12 mouse cellular contexts compared by ENCODE assay signal in the genomic region with DNA sequence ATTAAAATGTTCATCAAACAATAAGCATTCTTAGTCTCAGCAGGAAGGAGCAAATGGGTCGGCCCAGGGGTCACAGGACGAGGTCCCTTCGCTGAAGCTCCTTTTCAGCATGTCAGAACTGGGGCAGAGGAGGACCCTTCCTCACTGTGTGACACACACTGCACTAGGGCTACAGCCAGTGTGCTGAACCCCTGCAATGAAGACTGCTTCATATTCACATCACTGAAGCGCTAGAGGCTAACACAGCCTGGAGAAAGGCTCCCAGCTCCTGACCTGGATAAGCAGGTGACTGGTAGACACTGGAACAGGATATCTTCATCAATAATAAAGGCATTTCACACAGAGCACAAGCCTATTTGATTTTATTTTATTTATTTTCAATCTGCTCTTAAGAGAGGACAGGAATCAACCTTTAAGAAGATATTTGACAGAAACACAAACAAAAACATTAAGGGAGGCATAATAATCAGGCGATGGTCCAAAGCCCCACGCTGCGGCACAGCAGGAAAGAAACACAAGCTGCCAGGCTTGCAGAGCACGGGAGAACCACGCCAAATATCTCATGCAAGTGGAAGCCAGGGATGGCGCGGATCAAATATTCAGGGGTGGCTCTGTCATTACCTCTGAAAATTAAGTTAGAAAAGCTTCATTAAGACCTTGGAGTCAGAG.
DNase-seq lines count a peak whose midpoint lies in the region; ATAC-seq lines count a peak whose summit lies in the region.
"Had no signal": no experiment of that assay in that cellular context is flagged by ENCODE, and none has a peak within 500 bp of the region (broad histone marks: within the 10 kb centered on the region; RNA-seq: fewer than 3 reads in every experiment).

No protein-coding gene starts in this region.

- no peak overlapping the region for H3K9ac ChIP-seq in hindbrain, embryonic 12.5 days
- H3K9ac ChIP-seq in forebrain, embryonic 15.5 days (replicated peaks), result peak overlapping the region; percentile 25; the same call in 1 of the 2 replicates
- H3K9ac ChIP-seq: embryonic facial prominence, embryonic 13.5 days; kidney, embryonic 15.5 days; liver, embryonic 15.5 days had no signal

- no peaks in the 10 kb centered on the region for H3K27me3 ChIP-seq in hindbrain, embryonic 12.5 days
- H3K27me3 ChIP-seq in hindbrain, embryonic 10.5 days (ENCODE audit: insufficient read depth, poor library complexity, severe bottlenecking), result no peaks in the 10 kb centered on the region
- no peaks in the 10 kb centered on the region for H3K27me3 ChIP-seq in forebrain, embryonic 15.5 days
- H3K27me3 ChIP-seq: embryonic facial prominence, embryonic 13.5 days; kidney, embryonic 15.5 days; liver, embryonic 15.5 days had no signal

- 39% methylated on average over 11 of the region's 11 CpGs for WGBS in hindbrain, embryonic 12.5 days
- WGBS in hindbrain, embryonic 10.5 days, result 46% methylated on average over 11 of the region's 11 CpGs
- WGBS in forebrain, embryonic 15.5 days, result 24% methylated on average over 11 of the region's 11 CpGs

- H3K4me1 ChIP-seq in hindbrain, embryonic 12.5 days, result peaks cover 11% of the 10 kb centered on the region
- peaks cover 13% of the 10 kb centered on the region for H3K4me1 ChIP-seq in hindbrain, embryonic 10.5 days (replicated peaks)
- H3K4me1 ChIP-seq in forebrain, embryonic 15.5 days, result peaks cover 11% of the 10 kb centered on the region
- H3K4me1 ChIP-seq: kidney, embryonic 15.5 days; liver, embryonic 15.5 days had no signal

- DNase-seq in hindbrain, embryonic 10.5 days (ENCODE audit: low spot score), result no peak
- peak; percentile 67 for DNase-seq in cerebellum, adult 11-12 months
- peak; percentile 19 to 47 for DNase-seq in layer of hippocampus, postnatal 36 days
- DNase-seq in urinary bladder, postnatal 10 days (ENCODE audit: low spot score), result no peak
- DNase-seq in lung, postnatal 25 days (ENCODE audit: low spot score), result no peak
- no peak for DNase-seq in thymus, postnatal 36 days

- no peaks in the 10 kb centered on the region for H3K9me3 ChIP-seq in hindbrain, embryonic 12.5 days (replicated peaks)
- no peaks in the 10 kb centered on the region for H3K9me3 ChIP-seq in hindbrain, embryonic 10.5 days
- H3K9me3 ChIP-seq in forebrain, embryonic 15.5 days, result no peaks in the 10 kb centered on the region
- H3K9me3 ChIP-seq: embryonic facial prominence, embryonic 13.5 days; heart, embryonic 10.5 days; kidney, embryonic 15.5 days; liver, embryonic 15.5 days had no signal

- H3K4me2 ChIP-seq in hindbrain, embryonic 12.5 days (replicated peaks), result peak overlapping the region; percentile 5; the same call in 1 of the 2 replicates
- peak overlapping the region; percentile 21; the same call in 1 of the 2 replicates for H3K4me2 ChIP-seq in forebrain, embryonic 15.5 days (replicated peaks)
- H3K4me2 ChIP-seq: embryonic facial prominence, embryonic 13.5 days; kidney, embryonic 15.5 days; liver, embryonic 15.5 days had no signal

- ATAC-seq in hindbrain, embryonic 12.5 days (ENCODE audit: low FRiP score), result no peak
- peak; percentile 50; the same call in 1 of the 2 replicates for ATAC-seq in forebrain, embryonic 15.5 days (replicated peaks)

- H3K36me3 ChIP-seq in hindbrain, embryonic 12.5 days, result no peaks in the 10 kb centered on the region
- H3K36me3 ChIP-seq in hindbrain, embryonic 10.5 days, result no peaks in the 10 kb centered on the region
- H3K36me3 ChIP-seq in forebrain, embryonic 15.5 days, result no peaks in the 10 kb centered on the region
- H3K36me3 ChIP-seq: embryonic facial prominence, embryonic 13.5 days; heart, embryonic 10.5 days; kidney, embryonic 15.5 days; liver, embryonic 15.5 days had no signal

- no peak overlapping the region for H3K4me3 ChIP-seq in hindbrain, embryonic 12.5 days
- H3K4me3 ChIP-seq in hindbrain, embryonic 10.5 days, result no peak overlapping the region
- H3K4me3 ChIP-seq in forebrain, embryonic 15.5 days, result no peak overlapping the region
- H3K4me3 ChIP-seq: embryonic facial prominence, embryonic 13.5 days; heart, embryonic 10.5 days; kidney, embryonic 15.5 days; liver, embryonic 15.5 days had no signal

- no peak overlapping the region for H3K27ac ChIP-seq in hindbrain, embryonic 12.5 days
- H3K27ac ChIP-seq in hindbrain, embryonic 10.5 days, result no peak overlapping the region
- H3K27ac ChIP-seq in forebrain, embryonic 15.5 days (replicated peaks), result peak overlapping the region; percentile 51
- H3K27ac ChIP-seq: embryonic facial prominence, embryonic 13.5 days; heart, embryonic 10.5 days; kidney, embryonic 15.5 days; liver, embryonic 15.5 days had no signal

Comparison
In these comparisons a context has a peak if more than half of its experiments do, and no peak if none do; other contexts are left out.
1. DNase-seq: peak in cerebellum, adult 11-12 months (single experiment) and layer of hippocampus, postnatal 36 days (2 of 2); none in hindbrain, embryonic 10.5 days (single experiment), urinary bladder, postnatal 10 days (single experiment), lung, postnatal 25 days (single experiment) and thymus, postnatal 36 days (0 of 2).